12 mouse cellular contexts compared by ENCODE assay signal in the genomic region with DNA sequence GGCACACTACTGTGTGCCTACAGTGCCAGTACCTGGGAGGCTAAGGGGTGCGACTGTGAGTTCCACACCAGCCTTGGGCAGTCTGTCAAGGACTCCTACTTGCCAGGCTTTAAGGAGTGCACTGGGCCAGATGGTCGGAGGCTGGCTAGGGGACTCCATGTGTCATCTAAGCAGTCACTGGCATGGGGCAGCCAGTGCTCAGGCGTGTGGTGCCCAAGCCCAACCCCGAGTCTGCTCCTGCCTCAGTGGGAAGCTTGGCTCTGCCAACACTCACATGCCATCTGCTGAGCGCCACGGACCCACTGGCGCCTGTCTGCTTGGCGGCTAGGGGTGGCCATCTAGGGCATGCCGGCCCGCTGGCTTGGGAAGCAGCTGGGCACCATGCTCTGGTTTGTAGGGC.
DNase-seq lines count a peak whose midpoint lies in the region; ATAC-seq and TF ChIP-seq lines count a peak whose summit lies in the region.
"Had no signal": no experiment of that assay in that cellular context is flagged by ENCODE, and none has a peak within 500 bp of the region (broad histone marks: within the 10 kb centered on the region; RNA-seq: fewer than 3 reads in every experiment).

No protein-coding gene starts in this region.

- H3K9ac ChIP-seq in forebrain, embryonic 13.5 days: no peak overlapping the region
- H3K9ac ChIP-seq in forebrain, embryonic 11.5 days (ENCODE audit: low read length): no peak overlapping the region
- no peak overlapping the region for H3K9ac ChIP-seq in liver, embryonic 12.5 days
- H3K9ac ChIP-seq in liver, embryonic 11.5 days (ENCODE audit: low read depth, low read length): no peak overlapping the region
- no peak overlapping the region for H3K9ac ChIP-seq in kidney, embryonic 14.5 days (ENCODE audit: low read depth, low read length)
- H3K9ac ChIP-seq: liver, embryonic 15.5 days had no signal

- WGBS in forebrain, embryonic 13.5 days: 91% methylated on average over 10 of the region's 10 CpGs
- WGBS in forebrain, embryonic 11.5 days: 93% methylated on average over 10 of the region's 10 CpGs
- WGBS in liver, embryonic 12.5 days (ENCODE audit: insufficient replicate concordance): 81% methylated on average over 10 of the region's 10 CpGs
- WGBS in liver, embryonic 11.5 days: 91% methylated on average over 10 of the region's 10 CpGs
- 83% methylated on average over 10 of the region's 10 CpGs for WGBS in small intestine, adult 2 months
- WGBS in kidney, embryonic 14.5 days: 96% methylated on average over 10 of the region's 10 CpGs

- no peaks in the 10 kb centered on the region for H3K9me3 ChIP-seq in forebrain, embryonic 13.5 days (replicated peaks)
- no peaks in the 10 kb centered on the region for H3K9me3 ChIP-seq in forebrain, embryonic 11.5 days (ENCODE audit: control insufficient read depth, low read length)
- no peaks in the 10 kb centered on the region for H3K9me3 ChIP-seq in liver, embryonic 12.5 days (replicated peaks)
- no peaks in the 10 kb centered on the region for H3K9me3 ChIP-seq in liver, embryonic 11.5 days (ENCODE audit: control insufficient read depth, low read length)
- no peaks in the 10 kb centered on the region for H3K9me3 ChIP-seq in kidney, embryonic 14.5 days (ENCODE audit: control insufficient read depth, low read length)
- H3K9me3 ChIP-seq: liver, embryonic 15.5 days had no signal

- peak; percentile 33 for ATAC-seq in forebrain, embryonic 13.5 days
- no peak for ATAC-seq in forebrain, embryonic 11.5 days (replicated peaks; ENCODE audit: low FRiP score)
- 0 out of 2 replicates have a peak, but pooled peaks have one; percentile 16 for ATAC-seq in liver, embryonic 12.5 days
- ATAC-seq in liver, embryonic 11.5 days (replicated peaks; ENCODE audit: low FRiP score): no peak; the same call in 1 of the 2 replicates
- ATAC-seq in kidney, embryonic 14.5 days (ENCODE audit: low FRiP score, low TSS enrichment): no peak

- TF ChIP-seq POLR2A in small intestine, adult 2 months (IDR thresholded peaks at IDR 0.05; ENCODE audit: low read depth, low read length): no peak

- no peak overlapping the region for H3K4me3 ChIP-seq in forebrain, embryonic 13.5 days
- no peak overlapping the region for H3K4me3 ChIP-seq in forebrain, embryonic 11.5 days (ENCODE audit: low read depth, low read length)
- no peak overlapping the region for H3K4me3 ChIP-seq in liver, embryonic 12.5 days
- no peak overlapping the region for H3K4me3 ChIP-seq in liver, embryonic 11.5 days (ENCODE audit: low read depth, low read length)
- H3K4me3 ChIP-seq in small intestine, adult 2 months (ENCODE audit: low read depth, low read length): no peak overlapping the region
- H3K4me3 ChIP-seq in kidney, embryonic 14.5 days (ENCODE audit: low read length): no peak overlapping the region
- H3K4me3 ChIP-seq: liver, embryonic 15.5 days had no signal

- no peak overlapping the region for H3K27ac ChIP-seq in forebrain, embryonic 13.5 days
- H3K27ac ChIP-seq in forebrain, embryonic 11.5 days (ENCODE audit: low read depth, low read length): no peak overlapping the region
- no peak overlapping the region for H3K27ac ChIP-seq in liver, embryonic 12.5 days
- no peak overlapping the region for H3K27ac ChIP-seq in liver, embryonic 11.5 days (ENCODE audit: low read depth, low read length)
- peak overlapping the region; percentile 46 for H3K27ac ChIP-seq in small intestine, adult 2 months (ENCODE audit: insufficient read depth, low read depth, low read length)
- no peak overlapping the region for H3K27ac ChIP-seq in kidney, embryonic 14.5 days (ENCODE audit: low read depth, low read length)
- H3K27ac ChIP-seq: liver, embryonic 15.5 days had no signal

- H3K36me3 ChIP-seq in forebrain, embryonic 13.5 days (ENCODE audit: poor library complexity, severe bottlenecking): peaks cover 26% of the 10 kb centered on the region
- H3K36me3 ChIP-seq in forebrain, embryonic 11.5 days (ENCODE audit: control insufficient read depth, insufficient read depth, low read length): no peaks in the 10 kb centered on the region
- H3K36me3 ChIP-seq in liver, embryonic 12.5 days: peaks cover 37% of the 10 kb centered on the region
- H3K36me3 ChIP-seq in liver, embryonic 11.5 days (ENCODE audit: control insufficient read depth, insufficient read depth, low read length): 0 out of 2 replicates have a peak, but pooled peaks cover 5% of the 10 kb centered on the region
- peaks cover 37% of the 10 kb centered on the region for H3K36me3 ChIP-seq in small intestine, adult 2 months (ENCODE audit: control insufficient read depth, insufficient read depth, low read length)
- H3K36me3 ChIP-seq in kidney, embryonic 14.5 days (ENCODE audit: control insufficient read depth, insufficient read depth, low read length): peaks cover 24% of the 10 kb centered on the region; the same call in 1 of the 2 replicates

- DNase-seq in forebrain, embryonic 11.5 days (ENCODE audit: low spot score): no peak
- no peak for DNase-seq in liver, embryonic 11.5 days (ENCODE audit: low spot score)
- peak; percentile 89 to 90 for DNase-seq in cerebellum, postnatal 36 days
- no peak for DNase-seq in adrenal gland, postnatal 4 days (ENCODE audit: low spot score in 2 of 2)
- DNase-seq: heart, postnatal 36 days; kidney, postnatal 4 days; midbrain, embryonic 14.5 days had no signal

- TF ChIP-seq CTCF in small intestine, adult 2 months (IDR thresholded peaks at IDR 0.05; ENCODE audit: extremely low read depth, insufficient read length, insufficient replicate concordance, low read depth, low read length): no peak

- H3K27me3 ChIP-seq in forebrain, embryonic 13.5 days: no peaks in the 10 kb centered on the region
- no peaks in the 10 kb centered on the region for H3K27me3 ChIP-seq in forebrain, embryonic 11.5 days (ENCODE audit: control insufficient read depth, insufficient read depth, low read length)
- no peaks in the 10 kb centered on the region for H3K27me3 ChIP-seq in liver, embryonic 12.5 days (replicated peaks)
- no peaks in the 10 kb centered on the region for H3K27me3 ChIP-seq in liver, embryonic 11.5 days (replicated peaks; ENCODE audit: control insufficient read depth, insufficient read depth, low read length)
- no peaks in the 10 kb centered on the region for H3K27me3 ChIP-seq in small intestine, adult 2 months (ENCODE audit: control insufficient read depth, insufficient read depth, low read length)
- no peaks in the 10 kb centered on the region for H3K27me3 ChIP-seq in kidney, embryonic 14.5 days (ENCODE audit: control insufficient read depth, insufficient read depth, low read length)
- H3K27me3 ChIP-seq: liver, embryonic 15.5 days had no signal

- H3K4me1 ChIP-seq in forebrain, embryonic 13.5 days: peaks cover 22% of the 10 kb centered on the region
- no peaks in the 10 kb centered on the region for H3K4me1 ChIP-seq in forebrain, embryonic 11.5 days (replicated peaks; ENCODE audit: control insufficient read depth, insufficient read depth, low read length)
- peaks cover 33% of the 10 kb centered on the region for H3K4me1 ChIP-seq in liver, embryonic 12.5 days
- peaks cover 21% of the 10 kb centered on the region for H3K4me1 ChIP-seq in liver, embryonic 11.5 days (replicated peaks; ENCODE audit: control insufficient read depth, insufficient read depth, low read length)
- peaks cover 22% of the 10 kb centered on the region for H3K4me1 ChIP-seq in small intestine, adult 2 months (ENCODE audit: control insufficient read depth, insufficient read depth, insufficient read length, low read length)
- H3K4me1 ChIP-seq in kidney, embryonic 14.5 days (ENCODE audit: control insufficient read depth, insufficient read depth, low read length): no peaks in the 10 kb centered on the region

- no peak overlapping the region for H3K4me2 ChIP-seq in forebrain, embryonic 13.5 days
- H3K4me2 ChIP-seq in forebrain, embryonic 11.5 days (ENCODE audit: low read depth, low read length, severe bottlenecking): no peak overlapping the region
- H3K4me2 ChIP-seq in liver, embryonic 12.5 days: no peak overlapping the region
- no peak overlapping the region for H3K4me2 ChIP-seq in liver, embryonic 11.5 days
- no peak overlapping the region for H3K4me2 ChIP-seq in kidney, embryonic 14.5 days (replicated peaks; ENCODE audit: low read depth, low read length)
- H3K4me2 ChIP-seq: liver, embryonic 15.5 days had no signal

Comparison
In these comparisons a context has a peak if more than half of its experiments do, and no peak if none do; other contexts are left out.
1. ATAC-seq: peak in forebrain, embryonic 13.5 days (single experiment) and liver, embryonic 12.5 days (single experiment); none in forebrain, embryonic 11.5 days (single experiment), liver, embryonic 11.5 days (single experiment) and kidney, embryonic 14.5 days (single experiment).
2. DNase-seq: peak in cerebellum, postnatal 36 days (2 of 2); none in forebrain, embryonic 11.5 days (single experiment), liver, embryonic 11.5 days (single experiment) and adrenal gland, postnatal 4 days (0 of 2).